Mouse (Mus musculus): ENCODE results near the gene Scin. TPM values are rescaled to one million over a fixed set of nuclear protein-coding genes. Genes with fewer than 3 reads are reported as not detected.

Scin gene
- polyA plus RNA-seq, 1 experiment = 0.60 TPM

DNA sequence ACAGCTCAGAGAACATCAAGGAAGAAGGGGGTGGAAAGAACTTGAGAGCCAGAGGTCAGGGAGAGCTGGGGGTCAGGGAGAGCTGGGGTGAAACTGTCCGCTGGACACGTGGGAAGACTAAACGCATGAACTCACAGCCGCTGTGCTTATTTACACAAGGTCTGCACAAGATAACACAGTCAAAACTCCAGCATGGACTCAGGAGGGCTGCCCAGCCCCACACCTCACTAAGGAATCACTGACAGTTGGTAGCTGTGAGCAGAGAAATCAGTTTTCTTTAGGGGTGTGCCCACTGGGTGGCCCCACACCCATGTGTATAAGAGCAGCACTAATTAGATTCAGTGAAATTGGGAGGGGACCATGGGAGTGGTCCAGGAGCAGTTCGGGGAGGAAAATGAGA, 27.2 kb downstream of the Scin start:
- TF ChIP-seq CTCF (IDR thresholded peaks at IDR 0.05; ENCODE audit: low read depth, low read length) (no peak), POLR2A (IDR thresholded peaks at IDR 0.05; ENCODE audit: insufficient read depth, low read length) (no peak), EP300 (IDR thresholded peaks at IDR 0.05; ENCODE audit: insufficient read depth, low read depth, low read length) (no peak)
- H3K27me3 ChIP-seq (ENCODE audit: control insufficient read depth, insufficient read depth, low read length, poor library complexity, severe bottlenecking) = no peaks in the 10 kb centered on the region
- no peaks in the 10 kb centered on the region for H3K4me1 ChIP-seq (ENCODE audit: control insufficient read depth, insufficient read depth, low read length)
- no peak overlapping the region for H3K9ac ChIP-seq (ENCODE audit: low read depth, poor library complexity, severe bottlenecking)
- no peak overlapping the region for H3K27ac ChIP-seq (ENCODE audit: insufficient read depth, low read length)
- no peaks in the 10 kb centered on the region for H3K9me3 ChIP-seq (replicated peaks; ENCODE audit: control insufficient read depth, insufficient read depth, low read length, poor library complexity, severe bottlenecking)
- no peak overlapping the region for H3K4me3 ChIP-seq (ENCODE audit: low read depth, low read length)
- no peaks in the 10 kb centered on the region for H3K36me3 ChIP-seq (ENCODE audit: control insufficient read depth, insufficient read depth, low read length, poor library complexity, severe bottlenecking)

DNA sequence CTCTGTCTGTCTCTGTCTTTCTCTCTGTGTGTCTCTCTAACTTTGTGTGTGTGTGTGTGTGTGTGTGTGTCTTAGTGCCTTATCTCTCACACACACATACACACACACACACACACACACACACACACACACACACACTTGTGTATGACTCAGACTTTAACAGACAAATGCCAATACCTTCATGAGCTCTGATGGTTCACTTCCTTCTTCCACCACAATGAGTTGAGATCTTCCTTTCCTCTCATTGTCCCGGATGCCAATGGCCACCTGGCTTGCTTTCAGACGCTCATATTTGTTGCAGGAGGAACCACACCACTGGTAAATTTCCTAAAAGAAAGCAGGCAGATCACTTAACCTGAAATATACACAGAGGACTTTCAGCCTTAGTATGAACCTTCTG, 29.3 kb downstream of the Scin start:
- TF ChIP-seq EP300 (IDR thresholded peaks at IDR 0.05; ENCODE audit: insufficient read depth, low read depth, low read length) (no peak), CTCF (IDR thresholded peaks at IDR 0.05; ENCODE audit: low read depth, low read length) (no peak), POLR2A (IDR thresholded peaks at IDR 0.05; ENCODE audit: insufficient read depth, low read length) (no peak)
- Histone ChIP-seq H3K27me3 (ENCODE audit: control insufficient read depth, insufficient read depth, low read length, poor library complexity, severe bottlenecking) (no peaks in the 10 kb centered on the region), H3K9me3 (replicated peaks; ENCODE audit: control insufficient read depth, insufficient read depth, low read length, poor library complexity, severe bottlenecking) (no peaks in the 10 kb centered on the region), H3K9ac (ENCODE audit: low read depth, poor library complexity, severe bottlenecking) (no peak overlapping the region), H3K27ac (ENCODE audit: insufficient read depth, low read length) (no peak overlapping the region), H3K36me3 (ENCODE audit: control insufficient read depth, insufficient read depth, low read length, poor library complexity, severe bottlenecking) (no peaks in the 10 kb centered on the region), H3K4me1 (ENCODE audit: control insufficient read depth, insufficient read depth, low read length) (no peaks in the 10 kb centered on the region), H3K4me3 (ENCODE audit: low read depth, low read length) (no peak overlapping the region)

DNA sequence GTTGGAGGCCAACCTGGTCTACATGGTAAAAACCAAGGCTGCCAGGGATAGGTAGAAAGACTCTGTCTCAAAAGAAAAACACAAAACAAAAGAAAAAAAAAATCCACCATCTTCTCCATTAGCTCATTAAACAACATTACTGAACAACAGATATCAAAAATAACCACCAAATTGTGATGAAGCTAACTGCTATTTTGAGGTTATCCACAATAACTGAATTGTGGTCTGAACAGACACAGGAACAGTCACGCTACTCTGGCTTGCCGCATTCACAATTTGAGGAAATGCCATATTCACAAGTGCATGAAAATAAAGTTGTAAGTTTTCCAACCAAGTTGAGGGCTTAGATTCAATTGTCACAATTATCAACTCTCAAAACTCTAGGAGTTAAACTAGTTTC, 31.7 kb downstream of the Scin start:
- Histone ChIP-seq H3K4me1 (ENCODE audit: control insufficient read depth, insufficient read depth, low read length) (no peaks in the 10 kb centered on the region), H3K9me3 (replicated peaks; ENCODE audit: control insufficient read depth, insufficient read depth, low read length, poor library complexity, severe bottlenecking) (no peaks in the 10 kb centered on the region), H3K27me3 (ENCODE audit: control insufficient read depth, insufficient read depth, low read length, poor library complexity, severe bottlenecking) (no peaks in the 10 kb centered on the region), H3K36me3 (ENCODE audit: control insufficient read depth, insufficient read depth, low read length, poor library complexity, severe bottlenecking) (no peaks in the 10 kb centered on the region), H3K4me3 (ENCODE audit: low read depth, low read length) (no peak overlapping the region), H3K9ac (ENCODE audit: low read depth, poor library complexity, severe bottlenecking) (no peak overlapping the region), H3K27ac (ENCODE audit: insufficient read depth, low read length) (no peak overlapping the region)
- TF ChIP-seq POLR2A (IDR thresholded peaks at IDR 0.05; ENCODE audit: insufficient read depth, low read length) (no peak), EP300 (IDR thresholded peaks at IDR 0.05; ENCODE audit: insufficient read depth, low read depth, low read length) (no peak), CTCF (IDR thresholded peaks at IDR 0.05; ENCODE audit: low read depth, low read length) (no peak)

DNA sequence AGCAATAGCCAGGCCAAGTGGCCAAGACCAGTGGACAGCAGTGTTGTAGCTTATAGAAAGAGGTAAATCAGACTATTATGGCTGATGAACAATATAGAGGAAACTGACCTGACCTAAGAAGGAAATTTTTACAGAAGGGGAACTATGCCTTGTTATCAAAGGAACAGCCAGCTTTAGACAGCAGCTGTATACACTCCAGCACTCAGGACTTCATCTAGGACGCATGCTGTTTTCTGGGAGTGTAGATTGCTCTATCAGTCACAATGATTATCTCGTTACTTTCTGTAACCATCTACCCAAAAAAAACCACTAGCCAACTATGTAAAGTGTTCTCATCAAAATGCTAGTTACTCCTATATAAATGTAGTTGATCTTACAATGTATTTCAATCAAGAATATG, 34.6 kb downstream of the Scin start:
- no peaks in the 10 kb centered on the region for H3K4me1 ChIP-seq (ENCODE audit: control insufficient read depth, insufficient read depth, low read length)
- H3K27ac ChIP-seq (ENCODE audit: insufficient read depth, low read length) = no peak overlapping the region
- H3K27me3 ChIP-seq (ENCODE audit: control insufficient read depth, insufficient read depth, low read length, poor library complexity, severe bottlenecking) = no peaks in the 10 kb centered on the region
- H3K36me3 ChIP-seq (ENCODE audit: control insufficient read depth, insufficient read depth, low read length, poor library complexity, severe bottlenecking) = no peaks in the 10 kb centered on the region
- H3K9ac ChIP-seq (ENCODE audit: low read depth, poor library complexity, severe bottlenecking) = no peak overlapping the region
- TF ChIP-seq POLR2A (IDR thresholded peaks at IDR 0.05; ENCODE audit: insufficient read depth, low read length) (no peak), CTCF (IDR thresholded peaks at IDR 0.05; ENCODE audit: low read depth, low read length) (no peak), EP300 (IDR thresholded peaks at IDR 0.05; ENCODE audit: insufficient read depth, low read depth, low read length) (no peak)
- H3K9me3 ChIP-seq (replicated peaks; ENCODE audit: control insufficient read depth, insufficient read depth, low read length, poor library complexity, severe bottlenecking) = no peaks in the 10 kb centered on the region
- H3K4me3 ChIP-seq (ENCODE audit: low read depth, low read length) = no peak overlapping the region

DNA sequence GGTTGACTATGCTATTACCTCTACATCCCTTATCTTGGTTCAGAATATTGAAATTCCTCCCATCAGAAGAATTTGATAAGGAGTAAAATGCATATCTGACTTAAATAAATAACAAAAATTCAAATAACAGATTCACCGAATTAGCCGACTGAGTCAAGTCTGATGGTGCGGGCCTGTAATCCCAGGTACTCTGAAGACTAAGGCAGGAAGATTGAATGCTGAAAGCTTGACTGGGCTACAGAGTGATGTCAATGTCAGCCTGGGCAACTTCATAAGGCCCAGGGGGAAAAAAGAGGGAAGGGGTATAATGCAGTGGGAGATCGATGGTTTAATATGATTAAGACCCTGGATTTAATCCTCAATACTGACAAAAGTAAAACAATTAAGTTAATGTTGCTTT, 36.6 kb downstream of the Scin start:
- Histone ChIP-seq H3K27me3 (ENCODE audit: control insufficient read depth, insufficient read depth, low read length, poor library complexity, severe bottlenecking) (no peaks in the 10 kb centered on the region), H3K9me3 (replicated peaks; ENCODE audit: control insufficient read depth, insufficient read depth, low read length, poor library complexity, severe bottlenecking) (no peaks in the 10 kb centered on the region)
- no peak for TF ChIP-seq CTCF (IDR thresholded peaks at IDR 0.05; ENCODE audit: low read depth, low read length)
- no peak for TF ChIP-seq POLR2A (IDR thresholded peaks at IDR 0.05; ENCODE audit: insufficient read depth, low read length)
- no peak for TF ChIP-seq EP300 (IDR thresholded peaks at IDR 0.05; ENCODE audit: insufficient read depth, low read depth, low read length)

DNA sequence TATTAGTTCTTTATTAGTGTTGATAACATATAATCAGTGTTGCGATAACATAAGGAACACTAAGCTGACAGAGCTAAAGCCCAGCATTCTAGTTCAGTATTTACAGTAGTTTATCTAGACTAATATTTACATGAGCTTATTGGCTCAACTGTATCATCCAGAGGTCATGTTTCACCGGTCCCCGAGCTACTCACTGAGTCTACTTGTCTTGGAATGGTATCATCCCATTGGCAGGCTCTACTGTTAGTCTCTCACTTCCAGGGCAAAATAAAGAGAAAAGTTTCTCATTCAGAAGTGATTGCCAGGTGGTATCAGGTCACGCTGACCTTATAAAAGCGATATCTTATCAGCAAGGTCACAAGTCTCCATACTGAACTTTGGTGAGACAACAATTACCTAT, 37.0 kb downstream of the Scin start:
- no peaks in the 10 kb centered on the region for H3K4me1 ChIP-seq (ENCODE audit: control insufficient read depth, insufficient read depth, low read length)
- H3K36me3 ChIP-seq (ENCODE audit: control insufficient read depth, insufficient read depth, low read length, poor library complexity, severe bottlenecking) = no peaks in the 10 kb centered on the region
- H3K27me3 ChIP-seq (ENCODE audit: control insufficient read depth, insufficient read depth, low read length, poor library complexity, severe bottlenecking) = no peaks in the 10 kb centered on the region
- no peaks in the 10 kb centered on the region for H3K9me3 ChIP-seq (replicated peaks; ENCODE audit: control insufficient read depth, insufficient read depth, low read length, poor library complexity, severe bottlenecking)
- H3K27ac ChIP-seq (ENCODE audit: insufficient read depth, low read length) = no peak overlapping the region
- H3K9ac ChIP-seq (ENCODE audit: low read depth, poor library complexity, severe bottlenecking) = no peak overlapping the region
- H3K4me3 ChIP-seq (ENCODE audit: low read depth, low read length) = no peak overlapping the region
- TF ChIP-seq POLR2A (IDR thresholded peaks at IDR 0.05; ENCODE audit: insufficient read depth, low read length) = no peak
- no peak for TF ChIP-seq EP300 (IDR thresholded peaks at IDR 0.05; ENCODE audit: insufficient read depth, low read depth, low read length)
- no peak for TF ChIP-seq CTCF (IDR thresholded peaks at IDR 0.05; ENCODE audit: low read depth, low read length)

More for the DNA sequence above, 36.6 kb downstream of the Scin start:
- no peaks in the 10 kb centered on the region for H3K4me1 ChIP-seq (ENCODE audit: control insufficient read depth, insufficient read depth, low read length)
- H3K36me3 ChIP-seq (ENCODE audit: control insufficient read depth, insufficient read depth, low read length, poor library complexity, severe bottlenecking) = no peaks in the 10 kb centered on the region
- no peak overlapping the region for H3K9ac ChIP-seq (ENCODE audit: low read depth, poor library complexity, severe bottlenecking)
- H3K4me3 ChIP-seq (ENCODE audit: low read depth, low read length) = no peak overlapping the region
- no peak overlapping the region for H3K27ac ChIP-seq (ENCODE audit: insufficient read depth, low read length)

All from ES-Bruce4 (cell line).